Mouse (Mus musculus) ES-Bruce4 (cell line): ENCODE measurements around the gene Prex1. TPM values are rescaled to one million over a fixed set of nuclear protein-coding genes. Genes with fewer than 3 reads are reported as not detected.

ENCODE experiments used
- H3K27ac ChIP-seq: 2 replicates; pipeline ENCODE4 v1.5.1; 2012; ENCODE audit warnings: low read length, inconsistent platforms; ENCODE audit not compliant: insufficient read depth
- H3K27me3 ChIP-seq: 2 replicates; pipeline ENCODE4 v1.6.1; 2012; ENCODE audit warnings: mild to moderate bottlenecking, low read length, inconsistent platforms; ENCODE audit not compliant: control insufficient read depth, poor library complexity, insufficient read depth, severe bottlenecking
- H3K36me3 ChIP-seq: 2 replicates; pipeline ENCODE4 v1.6.1; 2012; ENCODE audit warnings: inconsistent platforms, mild to moderate bottlenecking, low read length, moderate library complexity; ENCODE audit not compliant: control insufficient read depth, poor library complexity, insufficient read depth, severe bottlenecking
- H3K4me1 ChIP-seq: one replicate; pipeline ENCODE4 v1.8.1; 2011; ENCODE audit warnings: low read length; ENCODE audit not compliant: control insufficient read depth, insufficient read depth
- H3K4me3 ChIP-seq: 2 replicates; pipeline ENCODE4 v1.5.1; 2011; ENCODE audit warnings: low read depth, mild to moderate bottlenecking, low read length
- H3K9ac ChIP-seq: 2 replicates; pipeline ENCODE4 v1.6.1; 2012; ENCODE audit warnings: low read depth, mild to moderate bottlenecking, inconsistent platforms; ENCODE audit not compliant: poor library complexity, severe bottlenecking
- H3K9me3 ChIP-seq: replicated peaks from 2 replicates; pipeline ENCODE4 v1.6.1; 2012; ENCODE audit warnings: mild to moderate bottlenecking, low read length, inconsistent platforms; ENCODE audit not compliant: control insufficient read depth, poor library complexity, insufficient read depth, severe bottlenecking
- CTCF ChIP-seq: IDR thresholded peaks from one replicate; pipeline ENCODE4 v1.8.1; 2011; ENCODE audit warnings: low read depth, low read length
- EP300 ChIP-seq: IDR thresholded peaks from 2 replicates; pipeline ENCODE4 v1.6.1; 2011; ENCODE audit warnings: low read depth, low read length; ENCODE audit not compliant: insufficient read depth
- POLR2A ChIP-seq: IDR thresholded peaks from one replicate; pipeline ENCODE4 v1.8.1; 2011; ENCODE audit warnings: low read length; ENCODE audit not compliant: insufficient read depth
- polyA plus RNA-seq: library from polyadenylated mRNA; stranded (reverse); fragments of >200 nt; gene quantifications from 2 replicates; pipeline ENCODE4 v1.2.4, GENCODE M21; 2011; ENCODE audit warnings: low read depth; ENCODE audit not compliant: missing spikeins, insufficient read depth, insufficient read length

Gene Prex1
- polyA plus RNA-seq, 1 experiment = 10.2 TPM

DNA sequence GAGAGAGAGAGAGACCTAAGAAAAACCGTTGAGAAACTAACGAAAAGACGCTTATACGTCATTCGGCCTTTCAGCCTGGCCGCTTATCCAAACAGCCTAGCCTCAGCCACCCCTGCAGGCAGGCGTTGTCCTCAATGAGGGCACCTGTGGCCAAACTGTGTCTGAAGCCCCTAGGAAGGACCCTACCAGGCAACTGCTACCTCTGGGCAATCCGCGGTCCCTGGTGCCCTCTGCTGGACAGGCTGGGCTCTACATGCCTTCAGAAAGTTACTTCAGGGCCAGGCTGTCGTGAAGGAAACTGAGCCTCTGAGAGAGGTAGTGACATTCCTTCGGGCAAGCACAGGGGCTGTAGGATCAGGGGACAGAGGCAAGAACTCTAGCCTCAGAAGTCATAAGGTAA lies 149.2 kb downstream of the Prex1 start:
- no peaks in the 10 kb centered on the region for H3K27me3 ChIP-seq
- H3K9ac ChIP-seq = no peak overlapping the region
- no peaks in the 10 kb centered on the region for H3K36me3 ChIP-seq
- no peaks in the 10 kb centered on the region for H3K9me3 ChIP-seq
- TF ChIP-seq POLR2A (no peak), EP300 (no peak), CTCF (peak; percentile 96)
- H3K4me3 ChIP-seq = no peak overlapping the region
- H3K4me1 ChIP-seq = no peaks in the 10 kb centered on the region
- H3K27ac ChIP-seq = no peak overlapping the region

DNA sequence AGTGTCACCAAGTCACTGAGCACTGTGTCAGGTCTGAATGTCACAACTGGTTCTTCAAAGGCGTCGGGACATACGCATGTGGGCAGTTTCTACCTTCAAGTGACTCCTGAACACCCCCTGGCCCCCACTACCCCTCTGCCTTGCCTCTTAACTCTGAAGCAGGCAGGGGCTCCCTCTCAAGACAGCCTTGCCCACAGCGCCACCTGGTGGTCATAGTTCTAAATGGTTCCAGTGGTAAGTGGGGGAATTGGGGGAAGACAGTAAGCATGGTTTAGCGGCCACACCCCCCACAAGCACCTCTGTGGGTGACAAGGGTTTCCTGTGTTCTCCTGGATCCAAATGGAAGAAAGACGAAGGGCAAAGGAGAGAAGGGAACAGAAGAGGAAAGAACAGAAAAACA lies 149.7 kb downstream of the Prex1 start:
- H3K36me3 ChIP-seq = no peaks in the 10 kb centered on the region
- H3K4me3 ChIP-seq = no peak overlapping the region
- peak; percentile 89 for TF ChIP-seq CTCF
- no peak for TF ChIP-seq POLR2A
- no peak for TF ChIP-seq EP300
- H3K9ac ChIP-seq = no peak overlapping the region
- no peaks in the 10 kb centered on the region for H3K9me3 ChIP-seq
- H3K27me3 ChIP-seq = no peaks in the 10 kb centered on the region
- no peak overlapping the region for H3K27ac ChIP-seq
- no peaks in the 10 kb centered on the region for H3K4me1 ChIP-seq

DNA sequence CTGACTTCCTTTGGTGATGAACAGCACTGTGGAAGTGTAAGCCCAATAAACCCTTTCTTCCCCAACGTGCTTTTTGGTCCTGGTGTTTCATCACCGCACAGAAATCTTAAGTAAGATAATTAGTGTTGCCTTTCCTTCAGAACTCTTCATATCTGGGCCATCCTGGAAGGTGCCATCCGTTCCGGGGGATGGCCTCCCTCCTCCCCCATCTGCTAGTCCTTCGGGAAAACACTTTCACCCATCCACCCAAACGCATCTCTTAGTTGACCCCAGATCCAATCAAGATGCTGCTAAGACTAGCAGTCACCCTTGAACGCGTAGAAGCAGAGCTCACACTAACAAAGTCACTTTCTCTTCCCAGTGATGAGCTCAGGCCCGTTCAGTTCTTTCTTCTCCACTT lies 150.6 kb downstream of the Prex1 start:
- no peak overlapping the region for H3K27ac ChIP-seq
- H3K9me3 ChIP-seq = no peaks in the 10 kb centered on the region
- no peaks in the 10 kb centered on the region for H3K27me3 ChIP-seq
- no peaks in the 10 kb centered on the region for H3K4me1 ChIP-seq
- TF ChIP-seq EP300 = no peak
- no peak for TF ChIP-seq CTCF
- no peak for TF ChIP-seq POLR2A
- no peaks in the 10 kb centered on the region for H3K36me3 ChIP-seq
- H3K4me3 ChIP-seq = no peak overlapping the region
- no peak overlapping the region for H3K9ac ChIP-seq

DNA sequence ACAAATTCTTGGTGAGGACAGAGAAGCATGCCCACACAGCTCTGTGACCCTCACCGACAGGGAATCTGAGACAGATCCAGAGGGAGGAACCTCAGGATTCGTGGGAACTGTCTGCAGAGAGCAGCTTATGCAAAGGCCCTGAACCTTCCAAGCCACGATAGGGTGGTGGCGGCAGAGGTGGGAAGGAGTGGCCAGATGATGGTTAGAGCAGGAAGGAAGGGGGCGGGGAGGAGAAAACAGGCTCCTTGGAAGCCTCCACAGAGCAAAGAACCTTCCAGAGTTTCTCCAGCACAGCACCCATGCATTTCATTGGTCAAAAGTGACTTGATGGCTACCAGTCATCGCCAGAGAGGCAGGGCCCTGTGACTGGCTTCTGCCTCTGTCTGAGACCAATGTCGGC lies 151.9 kb downstream of the Prex1 start:
- Histone ChIP-seq H3K4me1 (no peaks in the 10 kb centered on the region), H3K9ac (no peak overlapping the region), H3K36me3 (no peaks in the 10 kb centered on the region), H3K4me3 (no peak overlapping the region), H3K27ac (no peak overlapping the region), H3K9me3 (no peaks in the 10 kb centered on the region), H3K27me3 (no peaks in the 10 kb centered on the region)
- TF ChIP-seq EP300 (no peak), POLR2A (no peak), CTCF (no peak)

DNA sequence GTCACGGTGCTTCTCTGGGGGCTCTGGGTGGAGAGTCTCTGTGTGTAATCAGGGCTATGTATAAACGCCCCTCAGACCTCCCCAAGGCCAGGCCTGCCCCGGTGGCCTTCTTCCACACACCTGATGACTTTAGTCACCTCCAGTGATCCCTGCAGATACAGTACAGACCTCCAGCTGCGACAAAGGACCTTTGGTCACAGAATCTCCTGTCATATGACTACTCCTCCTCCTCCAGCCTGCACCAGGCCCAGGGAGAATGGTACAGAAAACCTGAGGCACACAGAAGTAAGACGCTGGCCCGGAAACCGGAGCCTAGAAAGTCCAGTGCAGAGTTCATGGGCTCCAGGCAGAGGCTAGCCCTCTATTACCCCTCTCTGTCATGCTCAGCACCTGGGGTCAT lies 152.8 kb downstream of the Prex1 start:
- Histone ChIP-seq H3K9ac (no peak overlapping the region), H3K27ac (no peak overlapping the region), H3K4me3 (no peak overlapping the region), H3K9me3 (no peaks in the 10 kb centered on the region), H3K27me3 (no peaks in the 10 kb centered on the region), H3K4me1 (no peaks in the 10 kb centered on the region), H3K36me3 (no peaks in the 10 kb centered on the region)
- no peak for TF ChIP-seq CTCF
- TF ChIP-seq POLR2A = no peak
- no peak for TF ChIP-seq EP300

DNA sequence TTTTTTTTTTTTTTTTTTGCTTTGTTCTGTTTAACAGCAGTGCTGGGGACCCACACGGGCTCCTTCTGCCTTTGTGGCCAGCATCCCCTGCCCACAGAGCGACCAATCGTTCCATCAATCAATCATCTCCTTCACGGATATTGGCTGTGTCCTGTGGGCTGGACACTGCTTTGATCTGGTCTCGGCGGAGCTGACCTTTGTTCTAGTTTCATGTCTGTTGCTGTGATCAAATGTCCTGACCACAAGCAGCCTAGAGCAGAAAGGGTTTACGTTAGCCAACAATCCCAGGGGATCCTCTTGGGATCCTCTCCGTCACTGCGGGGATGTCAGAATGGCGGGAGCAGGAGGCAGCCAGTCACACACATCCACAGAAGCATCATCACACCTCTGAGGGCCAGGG lies 154.1 kb downstream of the Prex1 start:
- TF ChIP-seq POLR2A = no peak
- no peak for TF ChIP-seq EP300
- no peak for TF ChIP-seq CTCF
- no peak overlapping the region for H3K9ac ChIP-seq
- H3K4me1 ChIP-seq = no peaks in the 10 kb centered on the region
- H3K27me3 ChIP-seq = no peaks in the 10 kb centered on the region
- H3K4me3 ChIP-seq = no peak overlapping the region
- H3K27ac ChIP-seq = no peak overlapping the region
- H3K9me3 ChIP-seq = no peaks in the 10 kb centered on the region
- no peaks in the 10 kb centered on the region for H3K36me3 ChIP-seq
